Mouse (Mus musculus) T-cell, adult 2 months (primary cell): ENCODE data around the gene C130050O18Rik.

Experiments used
- DNase-seq: peaks from one replicate; pipeline ENCODE4 v3.0.0; 2022; ENCODE audit warnings: low spot score

The C130050O18Rik gene

DNA sequence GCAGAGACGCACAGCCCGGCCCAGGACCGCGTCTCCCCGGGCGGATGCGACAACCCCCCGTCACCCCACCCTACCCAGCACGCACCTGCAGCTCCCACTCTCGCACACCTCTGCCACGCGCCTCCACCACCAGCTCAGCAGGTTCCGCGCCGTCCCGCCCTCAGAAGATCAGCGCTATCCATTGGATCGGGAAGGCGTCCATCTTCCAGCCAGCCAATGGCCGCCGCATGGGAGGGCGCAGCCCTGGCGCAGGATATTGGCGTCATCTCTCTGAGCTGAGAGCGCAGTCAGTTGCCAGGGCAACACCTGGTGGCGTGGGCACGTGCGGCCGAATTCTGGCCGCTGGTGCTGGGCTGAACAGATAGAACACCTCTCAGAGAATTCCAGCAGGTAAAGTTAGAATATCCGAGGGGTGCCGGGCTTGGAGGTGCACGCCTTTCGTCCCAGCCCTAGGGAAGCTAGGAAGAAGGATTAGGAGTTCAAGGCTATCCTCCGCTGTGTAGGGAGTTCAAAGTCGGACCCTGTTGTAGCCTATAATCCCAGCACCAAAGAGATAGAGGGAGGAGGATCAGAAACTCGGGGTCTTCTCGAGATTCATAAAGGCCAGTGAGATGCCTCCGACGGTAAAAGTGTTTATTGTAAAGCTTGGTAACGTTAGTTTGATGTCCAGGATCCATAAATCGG lies 55.4 kb downstream of the C130050O18Rik start, which contains the start of gene 3110082I17Rik:
3110082I17Rik (minus strand) TSS at position 144 of the 684 bp plus-strand sequence.
- peak; percentile 96 for DNase-seq

- DNase-seq: no peak
Observed at GRCm38 (mm10) chr5:139464874-139465273, 59.8 kb downstream of the C130050O18Rik start.
